Mouse (Mus musculus) ES-E14 (cell line): Measurements from ENCODE around the gene Krt10.

Source experiments
- CHD2 ChIP-seq: IDR thresholded peaks from 2 replicates; pipeline ENCODE4 v1.6.1; 2014; ENCODE audit warnings: mild to moderate bottlenecking, low read depth, low read length, inconsistent platforms
- HCFC1 ChIP-seq: IDR thresholded peaks from 2 replicates; pipeline ENCODE4 v1.6.1; 2012; ENCODE audit warnings: low read length, inconsistent platforms, borderline replicate concordance; ENCODE audit not compliant: insufficient read depth
- MAFK ChIP-seq: IDR thresholded peaks from 2 replicates; pipeline ENCODE4 v1.6.1; 2014; ENCODE audit warnings: mild to moderate bottlenecking, low read depth, low read length, inconsistent platforms; ENCODE audit not compliant: insufficient read depth
- ZC3H11A ChIP-seq: IDR thresholded peaks from 2 replicates; pipeline ENCODE4 v1.6.1; 2012; ENCODE audit warnings: low read depth, mild to moderate bottlenecking, inconsistent platforms, low read length, borderline replicate concordance
- ZNF384 ChIP-seq: IDR thresholded peaks from 2 replicates; pipeline ENCODE4 v1.6.1; 2012; ENCODE audit warnings: low read depth, low read length, inconsistent platforms

- TF ChIP-seq HCFC1 (no peak), ZNF384 (no peak), CHD2 (no peak), ZC3H11A (no peak), MAFK (no peak)
Measured at GRCm38 (mm10) chr11:99414463-99415147, 25.4 kb upstream of the Krt10 start.
